Mouse (Mus musculus) E14TG2a.4 (cell line): ENCODE data around the gene Gpsm2.

Experiments
- CTCF ChIP-seq: conservative IDR thresholded peaks from 2 replicates; pipeline ENCODE4 v1.5.1; 2014; ENCODE audit warnings: low read length
- NANOG ChIP-seq: IDR thresholded peaks from 2 replicates; pipeline ENCODE4 v1.6.1; 2014; ENCODE audit warnings: borderline replicate concordance, low read length, mixed read lengths
- POU5F1 ChIP-seq: IDR thresholded peaks from 2 replicates; pipeline ENCODE4 v1.6.1; 2014; ENCODE audit warnings: low read length, borderline replicate concordance

- TF ChIP-seq CTCF (no peak), POU5F1 (no peak), NANOG (no peak)
These were observed 87.3 kb downstream of the Gpsm2 start for GRCm38 (mm10) chr3:108634761-108635160.
